Mouse (Mus musculus) embryo, embryonic 10.5 days (tissue): Measurements from ENCODE around the gene Prkcb.
A peak's percentile ranks its signal among the peaks of the same experiment; 100 is the strongest.

Source experiments
- DNase-seq: peaks from one replicate; pipeline ENCODE4 v3.0.0-alpha.2; 2015; ENCODE audit warnings: low spot score

The Prkcb gene

GRCm38 (mm10) chr7:122528646-122529045, 240.1 kb downstream of the Prkcb start:
- DNase-seq, result no peak

- DNase-seq, result no peak
Observed at GRCm38 (mm10) chr7:122533566-122534360, 245.2 kb downstream of the Prkcb start.

- DNase-seq, result no peak
Observed at GRCm38 (mm10) chr7:122544616-122545015, 256.1 kb downstream of the Prkcb start.

- DNase-seq, result no peak
Observed at GRCm38 (mm10) chr7:122556575-122557140, 268.1 kb downstream of the Prkcb start.

GRCm38 (mm10) chr7:122558085-122558811, 269.7 kb downstream of the Prkcb start:
- DNase-seq, result peak; percentile 31

GRCm38 (mm10) chr7:122558912-122559311, 270.4 kb downstream of the Prkcb start:
- DNase-seq, result peak; percentile 38

GRCm38 (mm10) chr7:122562586-122562985, 274.0 kb downstream of the Prkcb start:
- no peak for DNase-seq

- DNase-seq, result no peak
Observed at GRCm38 (mm10) chr7:122565371-122565770, 276.8 kb downstream of the Prkcb start.

- no peak for DNase-seq
Observed at GRCm38 (mm10) chr7:122566011-122566410, 277.5 kb downstream of the Prkcb start.

- no peak for DNase-seq
Observed at GRCm38 (mm10) chr7:122568787-122569186, 280.2 kb downstream of the Prkcb start.

GRCm38 (mm10) chr7:122570407-122570806, 281.9 kb downstream of the Prkcb start:
- no peak for DNase-seq

- DNase-seq, result no peak
Observed at GRCm38 (mm10) chr7:122573101-122573635, 284.6 kb downstream of the Prkcb start.

- no peak for DNase-seq
Observed at GRCm38 (mm10) chr7:122574418-122574817, 285.9 kb downstream of the Prkcb start.

- DNase-seq, result no peak
Observed at GRCm38 (mm10) chr7:122575056-122575455, 286.5 kb downstream of the Prkcb start.

- peak; percentile 54 for DNase-seq
Observed at GRCm38 (mm10) chr7:122575506-122575905, 287.0 kb downstream of the Prkcb start.

GRCm38 (mm10) chr7:122577571-122577970, 289.0 kb downstream of the Prkcb start:
- DNase-seq, result no peak

- DNase-seq, result no peak
Observed at GRCm38 (mm10) chr7:122579461-122580157, 291.1 kb downstream of the Prkcb start.

- no peak for DNase-seq
Observed at GRCm38 (mm10) chr7:122580158-122580475, 291.6 kb downstream of the Prkcb start.

GRCm38 (mm10) chr7:122584421-122585151, 296.0 kb downstream of the Prkcb start:
- no peak for DNase-seq

GRCm38 (mm10) chr7:122595897-122596296, 307.3 kb downstream of the Prkcb start:
- no peak for DNase-seq

GRCm38 (mm10) chr7:122596596-122597170, 308.1 kb downstream of the Prkcb start:
- DNase-seq, result no peak
